Comparison of ENCODE assay signal across 10 mouse cellular contexts in the genomic region with DNA sequence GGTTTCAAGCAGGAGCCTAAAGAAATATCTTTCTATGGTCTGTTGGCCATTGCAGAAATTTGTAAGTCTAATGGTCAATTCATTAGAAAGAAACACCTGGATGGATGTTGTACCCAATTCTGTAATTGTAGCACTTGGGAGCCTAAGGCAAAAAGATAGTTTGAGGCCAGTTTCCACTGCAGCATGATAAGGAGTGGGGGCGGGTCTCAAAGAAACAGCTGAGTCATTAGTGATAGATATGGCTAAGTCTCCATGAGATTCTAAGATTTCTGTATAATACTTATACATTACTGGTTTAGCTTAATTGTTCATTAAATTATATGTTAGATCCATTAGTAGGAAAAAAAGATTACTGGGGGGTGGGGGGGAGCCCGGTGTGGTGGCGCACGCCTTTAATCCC. TPM values are rescaled to one million over a fixed set of nuclear protein-coding genes. Genes with fewer than 3 reads are reported as not detected.
DNase-seq lines count a peak whose midpoint lies in the region; ATAC-seq and TF ChIP-seq lines count a peak whose summit lies in the region.
"Had no signal": no experiment of that assay in that cellular context is flagged by ENCODE, and none has a peak within 500 bp of the region (broad histone marks: within the 10 kb centered on the region; RNA-seq: fewer than 3 reads in every experiment).

No protein-coding gene starts in this region.

- 90% methylated on average over 4 of the region's 4 CpGs for WGBS in forebrain, embryonic 12.5 days
- 87% methylated on average over 4 of the region's 4 CpGs for WGBS in forebrain, postnatal 0 days
- WGBS in kidney, postnatal 0 days: 90% methylated on average over 4 of the region's 4 CpGs
- 39% methylated on average over 4 of the region's 4 CpGs for WGBS in liver, embryonic 13.5 days (ENCODE audit: insufficient replicate concordance)

- TF ChIP-seq EP300 in MEL (IDR thresholded peaks at IDR 0.05; ENCODE audit: low read depth in 1 of 2, low read length in 2 of 2): peak; percentile 81 to 87

- H3K9me3 ChIP-seq in forebrain, embryonic 12.5 days: no peaks in the 10 kb centered on the region
- H3K9me3 ChIP-seq in forebrain, postnatal 0 days (ENCODE audit: low read length): no peaks in the 10 kb centered on the region
- no peaks in the 10 kb centered on the region for H3K9me3 ChIP-seq in kidney, postnatal 0 days (replicated peaks; ENCODE audit: low read length)
- no peaks in the 10 kb centered on the region for H3K9me3 ChIP-seq in MEL (replicated peaks; ENCODE audit: insufficient read depth, low read length)
- H3K9me3 ChIP-seq in liver, embryonic 13.5 days (replicated peaks): no peaks in the 10 kb centered on the region

- peaks cover 8% of the 10 kb centered on the region for H3K36me3 ChIP-seq in forebrain, embryonic 12.5 days (replicated peaks)
- H3K36me3 ChIP-seq in forebrain, postnatal 0 days (ENCODE audit: insufficient read depth): no peaks in the 10 kb centered on the region
- H3K36me3 ChIP-seq in kidney, postnatal 0 days (ENCODE audit: insufficient read depth, low read length): no peaks in the 10 kb centered on the region
- H3K36me3 ChIP-seq in MEL (ENCODE audit: control insufficient read depth in 1 of 2, insufficient read depth in 2 of 2, low read length in 2 of 2): peaks cover 11 to 38% of the 10 kb centered on the region in 2 experiments
- H3K36me3 ChIP-seq in liver, embryonic 13.5 days: peaks cover 32% of the 10 kb centered on the region

- no peak for TF ChIP-seq RAD21 in MEL (IDR thresholded peaks at IDR 0.05; ENCODE audit: low read depth, low read length)

- H3K4me1 ChIP-seq in forebrain, embryonic 12.5 days: peaks cover 41% of the 10 kb centered on the region
- peaks cover 6% of the 10 kb centered on the region; the same call in 1 of the 2 replicates for H3K4me1 ChIP-seq in forebrain, postnatal 0 days (ENCODE audit: insufficient read depth)
- H3K4me1 ChIP-seq in kidney, postnatal 0 days (replicated peaks; ENCODE audit: insufficient read depth, low read length): peaks cover 12% of the 10 kb centered on the region
- peaks cover 2 to 14% of the 10 kb centered on the region in 2 experiments for H3K4me1 ChIP-seq in MEL (ENCODE audit: control insufficient read depth in 1 of 2, insufficient read depth in 2 of 2, low read length in 2 of 2)
- peaks cover 61% of the 10 kb centered on the region for H3K4me1 ChIP-seq in liver, embryonic 13.5 days (replicated peaks)

- H3K9ac ChIP-seq in forebrain, embryonic 12.5 days: no peak overlapping the region
- no peak overlapping the region for H3K9ac ChIP-seq in forebrain, postnatal 0 days
- H3K9ac ChIP-seq in kidney, postnatal 0 days (ENCODE audit: low read depth, low read length): no peak overlapping the region
- peak overlapping the region; percentile 95 for H3K9ac ChIP-seq in MEL (ENCODE audit: control insufficient read depth, low read depth, low read length, poor library complexity, severe bottlenecking)
- H3K9ac ChIP-seq in liver, embryonic 13.5 days: peak overlapping the region; percentile 99

- no peak for TF ChIP-seq POLR2A in MEL (IDR thresholded peaks at IDR 0.05; ENCODE audit: control insufficient read depth in 1 of 2, insufficient read depth in 1 of 2, low read depth in 1 of 2, low read length in 2 of 2, poor library complexity in 1 of 2)

- no peak overlapping the region for H3K27ac ChIP-seq in forebrain, embryonic 12.5 days
- no peak overlapping the region for H3K27ac ChIP-seq in forebrain, postnatal 0 days (ENCODE audit: low read depth, low read length)
- no peak overlapping the region for H3K27ac ChIP-seq in kidney, postnatal 0 days
- peak overlapping the region; percentile 81 for H3K27ac ChIP-seq in MEL (ENCODE audit: control insufficient read depth, low read depth, low read length)
- H3K27ac ChIP-seq in liver, embryonic 13.5 days: peak overlapping the region; percentile 89

- H3K4me2 ChIP-seq in forebrain, embryonic 12.5 days: peak overlapping the region; percentile 67
- no peak overlapping the region for H3K4me2 ChIP-seq in forebrain, postnatal 0 days (ENCODE audit: low read depth)
- H3K4me2 ChIP-seq in kidney, postnatal 0 days (ENCODE audit: low read length): peak overlapping the region; percentile 15
- peak overlapping the region; percentile 86 for H3K4me2 ChIP-seq in liver, embryonic 13.5 days

- peaks cover 60% of the 10 kb centered on the region for H3K79me2 ChIP-seq in MEL (ENCODE audit: control insufficient read depth, insufficient read depth, low read length, poor library complexity)

- no peaks in the 10 kb centered on the region for H3K27me3 ChIP-seq in forebrain, embryonic 12.5 days
- H3K27me3 ChIP-seq in forebrain, postnatal 0 days (ENCODE audit: insufficient read depth, low read length): no peaks in the 10 kb centered on the region
- H3K27me3 ChIP-seq in kidney, postnatal 0 days (ENCODE audit: insufficient read depth, low read length): no peaks in the 10 kb centered on the region
- H3K27me3 ChIP-seq in MEL (ENCODE audit: control insufficient read depth in 1 of 2, insufficient read depth in 2 of 2, low read length in 2 of 2): no peaks in the 10 kb centered on the region
- H3K27me3 ChIP-seq in liver, embryonic 13.5 days: no peaks in the 10 kb centered on the region

- H3K4me3 ChIP-seq in forebrain, embryonic 12.5 days (replicated peaks): no peak overlapping the region
- no peak overlapping the region for H3K4me3 ChIP-seq in forebrain, postnatal 0 days (ENCODE audit: low read depth, low read length)
- no peak overlapping the region for H3K4me3 ChIP-seq in kidney, postnatal 0 days (replicated peaks; ENCODE audit: low read depth, low read length)
- peak overlapping the region; percentile 65 to 96 for H3K4me3 ChIP-seq in MEL (ENCODE audit: control insufficient read depth in 1 of 2, insufficient read depth in 1 of 2, low read depth in 2 of 2, low read length in 2 of 2)
- peak overlapping the region; percentile 96 for H3K4me3 ChIP-seq in liver, embryonic 13.5 days (replicated peaks)

- no peak for TF ChIP-seq CTCF in forebrain, postnatal 0 days (IDR thresholded peaks at IDR 0.05; ENCODE audit: low read depth)
- no peak for TF ChIP-seq CTCF in kidney, postnatal 0 days (IDR thresholded peaks at IDR 0.05; ENCODE audit: low read depth)
- TF ChIP-seq CTCF in MEL (IDR thresholded peaks at IDR 0.05 in 2 of 3, conservative IDR thresholded peaks at IDR 0.05 in 1 of 3; ENCODE audit: control insufficient read depth in 1 of 3, insufficient read depth in 1 of 3, low read depth in 2 of 3, low read length in 3 of 3, poor library complexity in 1 of 3, severe bottlenecking in 1 of 3): no peak

- ATAC-seq in forebrain, embryonic 12.5 days (ENCODE audit: low FRiP score): no peak
- no peak for ATAC-seq in forebrain, postnatal 0 days
- ATAC-seq in kidney, postnatal 0 days (replicated peaks; ENCODE audit: low FRiP score, low read depth): no peak
- ATAC-seq in liver, embryonic 13.5 days (ENCODE audit: low read depth): no peak
- ATAC-seq in erythroid progenitor cell, adult 5-6 weeks (replicated peaks; ENCODE audit: low FRiP score, poor library complexity, severe bottlenecking): no peak

- no peak for DNase-seq in forebrain, postnatal 0 days
- DNase-seq in kidney, postnatal 0 days (ENCODE audit: low spot score): no peak
- no peak for DNase-seq in kidney, adult 11 months
- DNase-seq in MEL (ENCODE audit: low read depth, low spot score): peak; percentile 83
- DNase-seq in liver, embryonic 13.5 days: peak; percentile 62
- DNase-seq in thymus, postnatal 4 days: no peak
- DNase-seq: B cell, adult 2 months; gastrocnemius, postnatal 36 days had no signal

TF ChIP-seq in MEL, 35 proteins besides CTCF, POLR2A, EP300 and RAD21 (continues in another document):
- peak; percentile 95 for TF ChIP-seq SIN3A (IDR thresholded peaks at IDR 0.05; ENCODE audit: low read length)
- no peak for TF ChIP-seq MAX (IDR thresholded peaks at IDR 0.05; ENCODE audit: low read length)
- no peak for TF ChIP-seq CHD2 (IDR thresholded peaks at IDR 0.05; ENCODE audit: low read length)
- TF ChIP-seq MEF2A (IDR thresholded peaks at IDR 0.05; ENCODE audit: extremely low read depth, insufficient replicate concordance, low read depth, low read length, poor library complexity, severe bottlenecking): no peak
- TF ChIP-seq ZNF384 (IDR thresholded peaks at IDR 0.05; ENCODE audit: low read depth, low read length): no peak
- TF ChIP-seq HCFC1 (IDR thresholded peaks at IDR 0.05; ENCODE audit: low read depth, low read length): no peak
- TF ChIP-seq MAZ (IDR thresholded peaks at IDR 0.05; ENCODE audit: low read depth, low read length): no peak
- TF ChIP-seq E2F4 (IDR thresholded peaks at IDR 0.05; ENCODE audit: borderline replicate concordance, low read depth, low read length): no peak
- no peak for TF ChIP-seq MYB (IDR thresholded peaks at IDR 0.05; ENCODE audit: low read depth, low read length)
- no peak for TF ChIP-seq ZC3H11A (IDR thresholded peaks at IDR 0.05; ENCODE audit: low read depth, low read length)

RNA-seq across cellular contexts. Expression of a gene that starts 3.2 kb away (rescaled TPM):
- 319 and 330 TPM in 2 replicates for polyA plus RNA-seq in forebrain, embryonic 12.5 days (2016; fragmentation: Nextera tagmentation; extraction: Ambion mirVana)
- 29.1 and 35.7 TPM in 2 replicates for total RNA-seq in forebrain, postnatal 0 days (2014; rRNA removed)
- 35.8 and 45.3 TPM in 2 replicates for polyA plus RNA-seq in forebrain, postnatal 0 days (2015; fragmentation: Nextera tagmentation; extraction: Ambion mirVana)
- 249 and 253 TPM in 2 replicates for polyA plus RNA-seq in kidney, postnatal 0 days (2015; fragmentation: Nextera tagmentation; extraction: Ambion mirVana)
- 297 and 388 TPM in 2 replicates for total RNA-seq in MEL (2012; rRNA removed)
- 100 to 1,000 TPM; 243 to 846 TPM for polyA plus RNA-seq in MEL (2012; ENCODE audit: insufficient read depth in 1 of 2, insufficient read length in 2 of 2, low read depth in 1 of 2, low replicate concordance in 2 of 2, missing spikeins in 1 of 2)
- polyA plus RNA-seq in liver, embryonic 13.5 days (2015; fragmentation: Nextera tagmentation; extraction: Ambion mirVana): 433 and 444 TPM in 2 replicates
- total RNA-seq in erythroid progenitor cell, adult 5-6 weeks (2015; ENCODE audit: low replicate concordance): 498 and 632 TPM in 2 replicates
- 273 and 310 TPM in 2 replicates for total RNA-seq in erythroid progenitor cell, adult 5-6 weeks (2017; ENCODE audit: low replicate concordance)

RNA-seq across cellular contexts. Expression of a gene that starts 3.3 kb away (rescaled TPM):
- polyA plus RNA-seq in forebrain, embryonic 12.5 days (2016; fragmentation: Nextera tagmentation; extraction: Ambion mirVana): 31.6 and 34.5 TPM in 2 replicates
- 18.1 and 18.7 TPM in 2 replicates for total RNA-seq in forebrain, postnatal 0 days (2014; rRNA removed)
- polyA plus RNA-seq in forebrain, postnatal 0 days (2015; fragmentation: Nextera tagmentation; extraction: Ambion mirVana): 20.2 and 21.8 TPM in 2 replicates
- polyA plus RNA-seq in kidney, postnatal 0 days (2015; fragmentation: Nextera tagmentation; extraction: Ambion mirVana): 34.9 and 36.5 TPM in 2 replicates
- 23.4 and 26.0 TPM in 2 replicates for total RNA-seq in MEL (2012; rRNA removed)
- polyA plus RNA-seq in MEL (2012; ENCODE audit: insufficient read depth in 1 of 2, insufficient read length in 2 of 2, low read depth in 1 of 2, low replicate concordance in 2 of 2, missing spikeins in 1 of 2): 10 to 100 TPM; 28.5 to 76.4 TPM
- 21.0 and 22.2 TPM in 2 replicates for polyA plus RNA-seq in liver, embryonic 13.5 days (2015; fragmentation: Nextera tagmentation; extraction: Ambion mirVana)
- total RNA-seq in erythroid progenitor cell, adult 5-6 weeks (2015; ENCODE audit: low replicate concordance): 24.1 and 28.9 TPM in 2 replicates
- total RNA-seq in erythroid progenitor cell, adult 5-6 weeks (2017; ENCODE audit: low replicate concordance): 27.6 and 31.5 TPM in 2 replicates

Comparison
In these comparisons a context has a peak if more than half of its experiments do, and no peak if none do; other contexts are left out.
1. H3K27ac ChIP-seq: peak in MEL (single experiment) and liver, embryonic 13.5 days (single experiment); none in forebrain, embryonic 12.5 days (single experiment), forebrain, postnatal 0 days (single experiment) and kidney, postnatal 0 days (single experiment).
2. H3K4me3 ChIP-seq: peak in MEL (2 of 2) and liver, embryonic 13.5 days (single experiment); none in forebrain, embryonic 12.5 days (single experiment), forebrain, postnatal 0 days (single experiment) and kidney, postnatal 0 days (single experiment).
3. H3K9ac ChIP-seq: peak in MEL (single experiment) and liver, embryonic 13.5 days (single experiment); none in forebrain, embryonic 12.5 days (single experiment), forebrain, postnatal 0 days (single experiment) and kidney, postnatal 0 days (single experiment).
4. DNase-seq: peak in MEL (single experiment) and liver, embryonic 13.5 days (single experiment); none in forebrain, postnatal 0 days (single experiment), kidney, postnatal 0 days (single experiment), kidney, adult 11 months (single experiment) and thymus, postnatal 4 days (single experiment).